Mouse (Mus musculus) kidney, postnatal 0 days (tissue): ENCODE results near the gene Plch2. TPM values are rescaled to one million over a fixed set of nuclear protein-coding genes. Genes with fewer than 3 reads are reported as not detected.

Experiments
- ATAC-seq: fragments of 200-750 bp; cut with Nextera tagmentation; replicated peaks from 2 replicates; pipeline ENCODE4 v1.8.0; 2017; ENCODE audit warnings: low read depth, moderate number of reproducible peaks, moderate TSS enrichment, moderate library complexity; ENCODE audit not compliant: low FRiP score
- DNase-seq: peaks from one replicate; pipeline ENCODE4 v3.0.0-alpha.2; 2016; ENCODE audit warnings: low spot score
- H3K27ac ChIP-seq: fragments of 300-500 bp; sonication (generic); 2 replicates; pipeline ENCODE4 v1.5.1; 2014; ENCODE audit warnings: mild to moderate bottlenecking
- H3K27me3 ChIP-seq: fragments of 300-500 bp; sonication (generic); 2 replicates; pipeline ENCODE4 v1.6.1; 2014; ENCODE audit warnings: low read length, mixed read lengths; ENCODE audit not compliant: insufficient read depth
- H3K36me3 ChIP-seq: fragments of 300-500 bp; sonication (generic); 2 replicates; pipeline ENCODE4 v1.6.1; 2014; ENCODE audit warnings: low read length, mixed read lengths; ENCODE audit not compliant: insufficient read depth
- H3K4me1 ChIP-seq: fragments of 300-500 bp; sonication (generic); replicated peaks from 2 replicates; pipeline ENCODE4 v1.6.1; 2014; ENCODE audit warnings: antibody characterized with exemption, low read length, mixed read lengths; ENCODE audit not compliant: insufficient read depth
- H3K4me2 ChIP-seq: fragments of 300-500 bp; sonication (generic); 2 replicates; pipeline ENCODE4 v1.6.1; 2014; ENCODE audit warnings: mild to moderate bottlenecking, low read length, moderate library complexity, mixed read lengths
- H3K4me3 ChIP-seq: fragments of 300-500 bp; sonication (generic); replicated peaks from 2 replicates; pipeline ENCODE4 v1.5.1; 2014; ENCODE audit warnings: low read depth, low read length
- H3K9ac ChIP-seq: fragments of 300-500 bp; sonication (generic); 2 replicates; pipeline ENCODE4 v1.6.1; 2014; ENCODE audit warnings: low read depth, low read length
- H3K9me3 ChIP-seq: fragments of 300-500 bp; sonication (generic); replicated peaks from 2 replicates; pipeline ENCODE4 v1.6.1; 2016; ENCODE audit warnings: low read length, inconsistent platforms, mixed read lengths
- CTCF ChIP-seq: IDR thresholded peaks from 2 replicates; pipeline ENCODE4 v1.5.1; 2016; ENCODE audit warnings: antibody characterized with exemption, low read depth, mild to moderate bottlenecking, moderate library complexity
- WGBS: fragments of 180-500 bp; shearing (Covaris S2); extraction: QIAGEN DNeasy Blood & Tissue Kit; methylation state at CpG from one replicate; pipeline ENCODE4 v1.1.7; 2014; 5-methylcytosine and 5-hydroxymethylcytosine counted together
- polyA plus RNA-seq: library from polyadenylated mRNA; unstranded; fragments of >200 nt; fragmentation: Nextera tagmentation; extraction: Ambion mirVana; gene quantifications from 2 replicates; pipeline ENCODE4 v1.2.1, GENCODE M21; 2015

Plch2 gene
- polyA plus RNA-seq, 1 experiment from 2014 or later: 2.3 TPM

DNA sequence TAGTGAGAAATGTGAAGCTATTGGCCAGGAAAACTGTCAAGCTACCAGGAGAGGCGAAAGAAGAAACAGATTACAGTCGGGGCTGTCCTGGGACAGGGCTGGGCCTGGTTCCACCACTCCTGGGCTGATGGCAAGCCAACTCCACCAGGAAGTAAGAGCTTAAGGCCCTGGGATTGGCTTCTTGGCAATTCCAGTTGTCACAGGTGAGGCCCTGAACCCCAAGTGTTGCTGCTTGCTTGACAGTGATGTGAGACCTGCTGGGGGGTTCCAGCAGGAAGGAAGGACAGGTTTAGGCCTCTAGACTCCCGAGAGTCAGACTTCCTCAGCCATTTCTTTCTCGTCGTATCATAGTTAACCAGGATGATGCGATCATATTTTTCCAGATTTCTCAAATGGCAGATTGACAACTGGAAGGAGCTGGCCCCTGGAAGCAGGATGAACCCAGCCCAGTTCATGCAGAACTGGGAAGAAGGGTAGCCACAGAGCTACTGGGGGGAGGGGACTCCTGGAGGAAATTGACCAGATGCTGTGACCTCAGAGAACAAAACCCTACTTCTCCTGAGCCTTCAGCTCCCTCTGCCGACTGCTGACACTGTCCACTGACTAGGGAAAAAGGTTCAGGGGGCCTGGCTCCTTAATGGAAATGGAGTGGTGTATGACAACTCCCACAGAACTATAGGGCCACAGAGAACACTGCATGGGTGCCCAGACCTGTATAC lies 37.0 kb upstream of the Plch2 start:
- no peak for ATAC-seq
- H3K27me3 ChIP-seq: no peaks in the 10 kb centered on the region
- no peak overlapping the region for H3K4me3 ChIP-seq
- 0 out of 2 replicates have a peak, but pooled peaks cover 7% of the 10 kb centered on the region for H3K36me3 ChIP-seq
- H3K9ac ChIP-seq: no peak overlapping the region
- TF ChIP-seq CTCF: no peak
- no peaks in the 10 kb centered on the region for H3K4me1 ChIP-seq
- DNase-seq: no peak
- no peaks in the 10 kb centered on the region for H3K9me3 ChIP-seq
- 76% methylated on average over 7 of the region's 7 CpGs for WGBS
- no peak overlapping the region for H3K27ac ChIP-seq
- H3K4me2 ChIP-seq: no peak overlapping the region

DNA sequence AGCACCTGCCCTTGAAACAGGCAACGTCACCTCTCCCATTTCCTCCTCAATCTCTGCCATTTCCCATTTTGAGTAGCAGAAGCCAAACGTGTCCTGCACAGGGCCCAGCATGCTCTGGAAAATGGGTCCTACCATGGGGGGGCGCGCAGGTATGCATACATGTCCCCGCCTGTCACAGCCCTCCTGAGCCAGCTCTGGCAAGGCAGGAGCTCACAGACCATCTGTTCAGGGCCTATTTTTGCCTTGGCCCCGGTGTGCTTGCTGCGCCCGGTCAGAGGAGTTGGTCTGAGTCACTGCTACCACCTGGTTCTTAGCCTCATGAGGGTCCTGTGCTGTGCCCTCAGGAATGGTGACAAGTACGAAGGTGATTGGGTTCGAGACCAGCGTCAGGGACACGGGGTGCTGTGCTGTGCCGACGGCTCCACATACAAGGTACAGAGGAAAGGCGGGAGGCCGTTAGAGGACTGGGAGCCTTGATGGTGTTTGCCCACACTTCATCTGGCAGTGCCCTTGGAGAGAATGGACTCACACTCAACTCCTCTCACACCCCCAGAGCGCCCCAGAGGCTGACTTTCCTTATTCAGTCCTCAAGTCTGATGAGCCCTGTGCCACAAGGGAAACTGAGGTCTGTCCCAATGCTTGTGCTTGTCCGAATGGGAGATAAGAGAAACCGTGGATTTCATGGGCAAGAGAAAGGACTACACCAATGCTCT lies 36.3 kb upstream of the Plch2 start:
- no peaks in the 10 kb centered on the region for H3K9me3 ChIP-seq
- no peak overlapping the region for H3K27ac ChIP-seq
- TF ChIP-seq CTCF: no peak
- no peak for ATAC-seq
- H3K4me2 ChIP-seq: no peak overlapping the region
- no peak overlapping the region for H3K4me3 ChIP-seq
- H3K4me1 ChIP-seq: no peaks in the 10 kb centered on the region
- WGBS: 92% methylated on average over 19 of the region's 19 CpGs
- DNase-seq: no peak
- H3K27me3 ChIP-seq: no peaks in the 10 kb centered on the region
- H3K36me3 ChIP-seq: 0 out of 2 replicates have a peak, but pooled peaks cover 7% of the 10 kb centered on the region
- no peak overlapping the region for H3K9ac ChIP-seq

DNA sequence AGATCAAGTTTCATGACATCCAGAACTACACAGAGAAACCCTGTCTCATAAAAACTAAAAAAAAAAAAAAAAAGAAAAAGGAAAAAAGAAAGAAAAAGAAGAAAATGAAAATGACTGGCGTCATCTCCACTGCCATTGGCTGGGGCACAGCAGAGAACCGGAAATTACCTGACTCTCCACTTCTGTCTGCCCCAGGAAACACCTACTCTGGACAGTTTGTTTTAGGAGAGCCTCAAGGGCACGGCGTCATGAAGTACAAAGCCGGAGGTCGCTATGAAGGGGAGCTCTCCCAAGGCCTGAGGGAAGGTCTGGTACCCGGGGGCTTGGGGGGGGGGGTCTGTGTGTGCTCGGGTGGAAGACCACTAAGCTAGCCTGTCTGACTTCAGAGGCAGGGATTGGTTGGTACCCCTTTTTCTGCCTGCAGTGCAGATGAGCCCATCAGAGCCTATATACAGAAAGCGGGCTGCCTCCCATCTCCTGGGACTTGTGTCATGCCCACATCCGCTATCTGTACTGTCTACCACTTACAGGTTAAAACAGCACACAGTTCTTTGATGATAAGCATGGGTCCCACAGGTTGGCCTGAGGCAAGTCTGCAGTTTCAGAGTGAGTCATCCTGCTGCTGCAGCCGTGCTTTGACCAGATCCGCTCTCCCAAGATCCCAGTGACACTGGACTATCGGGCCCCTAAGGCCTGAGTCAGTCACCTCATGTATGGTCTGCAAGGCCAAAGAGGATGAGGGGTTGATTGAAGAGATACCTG lies 34.3 kb upstream of the Plch2 start:
- Histone ChIP-seq H3K9me3 (no peaks in the 10 kb centered on the region), H3K4me1 (peaks cover 6% of the 10 kb centered on the region; the same call in 1 of the 2 replicates), H3K4me3 (no peak overlapping the region), H3K27me3 (no peaks in the 10 kb centered on the region), H3K4me2 (no peak overlapping the region), H3K27ac (no peak overlapping the region), H3K36me3 (0 out of 2 replicates have a peak, but pooled peaks cover 7% of the 10 kb centered on the region), H3K9ac (no peak overlapping the region)
- ATAC-seq (no peak), DNase-seq (no peak)
- 94% methylated on average over 13 of the region's 13 CpGs for WGBS
- no peak for TF ChIP-seq CTCF

DNA sequence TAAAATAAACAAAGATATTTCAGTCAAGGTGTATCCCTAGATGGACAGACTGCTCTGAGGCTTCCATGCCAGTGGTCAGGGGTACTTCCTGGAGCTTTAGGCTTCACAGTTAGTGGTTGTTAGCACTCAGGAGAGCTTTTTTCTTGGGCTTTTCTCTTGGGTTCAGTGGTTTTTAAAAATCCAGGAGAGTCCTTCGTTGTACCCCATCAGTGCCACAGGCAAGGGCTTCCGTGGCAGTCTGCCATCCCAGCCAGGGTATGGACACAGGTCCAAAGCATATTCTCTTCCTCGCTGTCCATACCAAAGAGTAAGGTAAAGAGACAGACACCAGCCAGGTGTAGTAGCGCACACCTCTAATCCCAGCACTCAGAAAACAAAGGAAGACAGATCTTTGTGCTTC lies 33.6 kb upstream of the Plch2 start:
- ATAC-seq (no peak), DNase-seq (no peak)
- H3K36me3 ChIP-seq: 0 out of 2 replicates have a peak, but pooled peaks cover 7% of the 10 kb centered on the region
- no peaks in the 10 kb centered on the region for H3K27me3 ChIP-seq
- no peak overlapping the region for H3K27ac ChIP-seq
- no peak overlapping the region for H3K9ac ChIP-seq
- WGBS: 93% methylated on average over 4 of the region's 4 CpGs
- H3K4me1 ChIP-seq: peaks cover 7% of the 10 kb centered on the region; the same call in 1 of the 2 replicates
- no peaks in the 10 kb centered on the region for H3K9me3 ChIP-seq
- no peak overlapping the region for H3K4me2 ChIP-seq
- no peak overlapping the region for H3K4me3 ChIP-seq
- TF ChIP-seq CTCF: no peak

DNA sequence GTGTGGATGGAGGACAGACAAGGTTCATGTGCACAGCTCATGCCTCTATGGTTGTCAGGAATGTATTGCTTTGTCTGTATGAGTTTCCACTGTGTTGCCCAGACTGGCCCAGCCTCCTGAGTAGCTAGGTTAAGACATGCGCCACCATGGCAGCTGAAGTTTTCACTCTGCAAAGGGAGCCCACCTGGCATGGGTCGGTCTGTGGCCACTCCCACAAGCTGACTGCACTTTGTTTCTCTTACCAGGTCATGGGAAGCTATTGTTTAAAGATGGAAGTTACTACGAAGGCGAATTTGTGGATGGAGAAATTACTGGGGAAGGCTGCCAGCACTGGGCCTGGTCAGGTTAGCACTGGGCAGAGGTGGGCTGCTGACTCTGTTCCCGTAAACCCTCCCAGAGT lies 32.7 kb upstream of the Plch2 start:
- ATAC-seq (no peak), DNase-seq (no peak)
- no peak for TF ChIP-seq CTCF
- no peak overlapping the region for H3K4me2 ChIP-seq
- H3K4me1 ChIP-seq: peaks cover 16% of the 10 kb centered on the region; the same call in 1 of the 2 replicates
- H3K9me3 ChIP-seq: no peaks in the 10 kb centered on the region
- H3K27me3 ChIP-seq: no peaks in the 10 kb centered on the region
- no peak overlapping the region for H3K27ac ChIP-seq
- H3K36me3 ChIP-seq: 0 out of 2 replicates have a peak, but pooled peaks cover 7% of the 10 kb centered on the region
- 90% methylated on average over 5 of the region's 5 CpGs for WGBS
- no peak overlapping the region for H3K9ac ChIP-seq
- no peak overlapping the region for H3K4me3 ChIP-seq
